Mouse (Mus musculus) CD4-positive, CD25-positive, alpha-beta regulatory T cell, adult 4 months (primary cell): ENCODE results near the gene Ucn2. TPM values are rescaled to one million over a fixed set of nuclear protein-coding genes. Genes with fewer than 3 reads are reported as not detected.

Experiments used
- ATAC-seq: one replicate; pipeline ENCODE4 v1.8.0; 2017
- polyA plus RNA-seq, 2 experiments: library from polyadenylated mRNA; unstranded; fragments of 100-300 nt; shearing (Covaris generic); gene quantifications; one replicate each; pipeline ENCODE4 v1.2.1; 2017

Gene Ucn2
- polyA plus RNA-seq, 2 experiments from 2014 or later, result not detected

- ATAC-seq, result no peak
These were observed 7.0 kb downstream of the Ucn2 start for GRCm38 (mm10) chr9:108992620-108993361.

DNA sequence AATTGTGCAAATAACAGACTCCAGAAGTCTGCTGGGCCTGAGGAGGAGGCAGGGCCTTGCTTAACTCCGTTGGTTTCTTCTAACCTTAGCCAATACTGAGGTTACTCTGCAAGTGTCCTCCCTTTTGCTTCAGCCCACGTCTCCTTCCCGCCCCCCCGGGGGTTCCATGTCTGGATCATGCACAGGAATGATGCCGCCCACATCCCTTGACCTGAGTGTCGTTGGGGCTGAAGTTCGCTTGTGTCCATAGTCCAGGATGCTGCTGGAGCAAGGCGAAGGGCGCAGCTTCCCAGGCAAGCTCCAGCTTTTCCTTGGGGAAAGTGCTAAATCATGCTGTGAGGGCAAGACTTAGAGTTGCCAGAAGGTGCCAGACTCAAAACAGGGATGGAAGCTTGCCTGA, 10.6 kb downstream of the Ucn2 start:
- no peak for ATAC-seq

- no peak for ATAC-seq
These were observed 12.7 kb downstream of the Ucn2 start for GRCm38 (mm10) chr9:108998287-108999166.

DNA sequence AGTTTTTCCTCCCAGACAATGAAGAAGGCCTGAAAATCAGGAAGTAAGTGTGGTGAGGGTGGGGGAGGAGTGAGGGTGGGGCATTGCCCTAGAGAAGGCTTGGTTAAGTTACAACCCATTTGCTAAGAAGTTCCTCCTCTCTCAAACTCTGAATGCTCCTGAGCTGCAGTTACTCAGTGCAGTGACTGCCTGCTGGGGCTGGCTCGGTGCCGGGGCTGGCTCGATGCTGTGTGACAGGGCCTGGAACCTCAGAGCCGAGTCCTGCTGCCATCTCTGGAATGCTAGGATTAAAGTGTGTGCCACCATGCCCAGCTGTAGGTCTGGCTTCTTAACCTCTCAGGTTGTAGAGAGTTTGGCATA, 13.3 kb downstream of the Ucn2 start:
- no peak for ATAC-seq

DNA sequence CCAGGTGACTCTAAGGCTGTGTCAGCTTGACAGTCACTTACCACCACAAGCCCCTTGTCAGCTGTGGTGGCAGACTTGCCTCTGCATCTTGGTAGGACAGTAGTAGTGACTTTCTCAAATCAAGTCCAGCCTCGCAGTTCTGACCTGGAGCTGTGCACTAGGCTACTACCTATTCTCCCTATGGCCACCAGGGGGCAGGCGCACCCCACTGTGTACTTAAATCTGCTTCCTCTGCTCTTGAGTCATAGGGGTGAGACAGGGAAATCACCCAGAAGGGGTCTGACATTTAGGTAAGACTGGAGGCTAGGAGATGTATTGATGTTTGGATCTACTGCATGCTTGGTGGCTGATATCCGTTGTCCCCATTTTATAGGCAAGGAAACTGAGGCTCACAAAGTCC, 14.9 kb downstream of the Ucn2 start:
- ATAC-seq, result peak; percentile 89

- ATAC-seq, result no peak
These were observed 17.4 kb downstream of the Ucn2 start for GRCm38 (mm10) chr9:109003201-109003600.

- ATAC-seq, result no peak
These were observed 21.4 kb downstream of the Ucn2 start for GRCm38 (mm10) chr9:109007025-109007780.

DNA sequence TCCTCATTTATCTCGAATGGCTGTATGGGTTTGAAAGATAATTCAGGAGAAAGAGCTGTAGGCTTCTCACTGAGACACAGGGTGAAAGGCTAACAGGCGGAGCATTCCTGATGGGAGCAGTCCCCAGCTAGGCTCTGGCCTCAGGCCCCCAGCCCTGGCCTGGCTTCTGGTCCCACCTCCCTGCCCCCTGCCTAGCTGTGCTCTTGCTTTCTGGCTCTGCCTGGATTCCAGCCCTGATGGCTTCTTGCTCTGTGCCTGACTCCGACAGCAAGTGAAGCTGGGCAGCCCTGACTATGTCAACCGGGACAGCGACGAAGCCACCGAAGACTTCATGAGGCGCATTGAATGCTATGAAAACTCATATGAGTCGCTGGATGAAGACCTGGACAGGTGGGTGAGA, 22.3 kb downstream of the Ucn2 start:
- ATAC-seq, result no peak

GRCm38 (mm10) chr9:109008994-109009635, 23.3 kb downstream of the Ucn2 start:
- ATAC-seq, result no peak

- ATAC-seq, result no peak
These were observed 24.0 kb downstream of the Ucn2 start for GRCm38 (mm10) chr9:109009636-109010315.

DNA sequence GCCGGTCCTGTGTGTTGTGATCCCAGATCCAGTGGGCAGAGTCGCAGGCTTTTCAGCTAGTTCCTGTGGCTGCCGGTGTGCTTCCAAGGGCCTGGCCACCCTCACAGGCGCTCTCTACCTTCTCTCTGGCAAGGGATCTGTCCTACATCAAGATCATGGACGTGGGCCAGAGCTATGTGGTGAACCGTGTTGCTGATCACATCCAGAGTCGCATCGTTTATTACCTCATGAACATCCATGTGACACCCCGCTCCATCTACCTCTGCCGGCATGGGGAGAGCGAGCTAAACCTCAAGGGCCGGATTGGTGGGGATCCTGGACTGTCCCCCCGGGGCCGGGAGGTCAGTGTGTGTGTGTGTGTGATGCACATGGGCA, 24.5 kb downstream of the Ucn2 start:
- no peak for ATAC-seq

GRCm38 (mm10) chr9:109015397-109015796, 29.6 kb downstream of the Ucn2 start:
- ATAC-seq, result no peak

- no peak for ATAC-seq
These were observed 31.3 kb downstream of the Ucn2 start for GRCm38 (mm10) chr9:109016973-109017604.

DNA sequence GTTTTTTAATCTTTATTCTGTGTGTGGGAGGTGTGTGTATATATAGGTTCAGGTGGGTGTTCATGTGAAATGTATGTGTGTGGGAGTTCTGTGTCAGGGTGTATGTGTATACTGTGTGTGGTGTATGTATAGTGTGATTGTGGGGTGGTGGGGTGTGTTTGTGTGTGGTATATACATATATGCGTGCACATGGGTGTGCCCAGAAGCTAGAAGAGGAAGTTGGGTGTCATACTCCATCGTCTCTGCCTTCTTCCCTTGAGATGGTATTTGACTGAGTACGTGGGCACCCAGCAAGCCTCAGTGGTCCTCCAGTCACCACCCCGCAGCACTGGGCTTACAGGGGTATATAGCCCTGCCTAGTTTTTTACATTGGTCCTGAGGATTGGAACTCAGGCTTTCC, 35.6 kb downstream of the Ucn2 start:
- no peak for ATAC-seq

- peak; percentile 39 for ATAC-seq
These were observed 37.3 kb downstream of the Ucn2 start for GRCm38 (mm10) chr9:109022866-109023685.

- ATAC-seq, result no peak
These were observed 41.7 kb downstream of the Ucn2 start for GRCm38 (mm10) chr9:109027521-109027920.

- no peak for ATAC-seq
These were observed 42.6 kb downstream of the Ucn2 start for GRCm38 (mm10) chr9:109028421-109028820.

DNA sequence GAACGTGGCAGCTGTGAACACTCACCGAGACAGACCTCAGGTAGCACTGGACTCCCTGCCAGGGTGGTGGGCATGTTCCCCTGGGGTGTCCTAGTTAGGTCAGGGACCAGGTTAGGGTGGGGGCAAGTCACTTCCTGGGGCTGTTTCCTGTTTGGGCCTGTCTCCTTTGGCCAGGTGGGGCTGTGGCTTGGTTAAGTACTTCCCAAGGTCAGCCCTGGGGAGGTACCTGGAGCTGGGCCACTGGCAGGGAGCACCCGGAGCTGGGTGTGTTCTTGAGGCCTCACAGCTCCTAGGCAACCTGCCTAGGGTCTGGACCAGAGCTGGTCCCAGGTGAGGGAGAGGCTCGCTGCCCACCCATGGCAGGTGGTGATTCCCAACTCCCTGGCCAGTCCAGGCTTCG, 43.1 kb downstream of the Ucn2 start:
- ATAC-seq, result no peak

DNA sequence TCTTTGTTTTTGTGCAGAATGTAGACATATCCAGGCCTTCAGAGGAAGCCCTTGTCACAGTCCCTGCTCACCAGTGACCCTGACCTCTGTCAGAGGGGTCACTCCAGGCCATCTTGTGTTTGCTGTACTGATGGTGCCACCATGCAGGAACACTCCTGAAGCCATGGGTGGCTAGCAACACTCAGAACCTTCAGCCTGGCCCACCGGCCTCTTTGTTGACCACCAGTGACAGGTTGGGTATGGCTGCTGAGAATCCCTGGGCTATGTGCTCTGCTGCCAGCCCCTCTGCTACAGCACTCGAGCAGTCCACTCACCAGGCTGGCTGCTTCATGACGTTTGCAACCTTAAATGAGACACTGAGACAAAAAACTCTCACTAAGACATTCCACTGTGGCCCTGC, 44.5 kb downstream of the Ucn2 start:
- no peak for ATAC-seq

DNA sequence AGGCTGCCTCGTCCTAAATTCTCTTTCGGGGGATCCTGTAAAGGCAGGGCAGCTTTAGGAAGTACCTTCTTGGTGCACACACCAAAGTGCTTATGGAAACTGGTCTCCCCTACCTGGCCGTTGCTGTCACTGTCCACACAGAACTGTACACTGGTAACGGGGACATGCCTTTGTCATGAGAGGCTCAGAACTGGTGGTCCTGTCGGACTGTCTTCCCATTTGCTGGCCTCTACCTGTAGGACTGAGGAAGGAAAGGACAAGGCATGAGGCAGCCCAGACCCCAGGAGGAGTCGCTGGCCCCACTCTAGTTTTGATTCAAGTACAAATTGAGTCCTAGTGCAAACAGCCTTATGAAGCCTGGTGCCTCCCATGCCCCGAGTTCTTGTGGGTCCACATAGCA, 45.2 kb downstream of the Ucn2 start:
- ATAC-seq, result no peak

DNA sequence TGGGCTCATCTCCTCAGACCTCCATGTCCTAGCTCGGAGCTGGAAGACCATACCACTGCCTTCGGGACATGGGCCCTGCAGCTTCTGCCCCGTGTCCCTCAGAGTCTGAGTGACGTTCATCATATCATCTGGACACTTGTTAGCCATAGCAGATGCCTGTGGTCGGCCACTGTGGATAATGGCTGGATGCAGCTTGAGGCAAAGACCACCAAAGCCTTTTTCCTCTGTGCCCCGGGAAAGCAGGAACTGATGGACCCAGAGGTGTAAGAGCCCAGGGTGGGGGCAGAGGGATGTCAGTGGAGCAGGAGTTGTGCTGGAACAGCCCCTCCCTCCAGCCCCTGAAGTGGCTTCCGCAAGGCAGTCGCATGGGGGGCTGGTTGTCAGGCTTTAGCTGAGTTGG, 45.9 kb downstream of the Ucn2 start:
- no peak for ATAC-seq
